Mouse (Mus musculus): ENCODE results near the gene Tnf.
A peak's percentile ranks its signal among the peaks of the same experiment; 100 is the strongest.
"Not testable (repeated sequence)": the region's sequence is repeated elsewhere in the genome, so short reads cannot be mapped to it uniquely, and the experiment has no call there.

Gene Tnf

GRCm38 (mm10) chr17:35234090-35234489 lies 32.3 kb upstream of the Tnf start:
- DNase-seq (ENCODE audit: extremely low spot score), result not testable (repeated sequence)

DNA sequence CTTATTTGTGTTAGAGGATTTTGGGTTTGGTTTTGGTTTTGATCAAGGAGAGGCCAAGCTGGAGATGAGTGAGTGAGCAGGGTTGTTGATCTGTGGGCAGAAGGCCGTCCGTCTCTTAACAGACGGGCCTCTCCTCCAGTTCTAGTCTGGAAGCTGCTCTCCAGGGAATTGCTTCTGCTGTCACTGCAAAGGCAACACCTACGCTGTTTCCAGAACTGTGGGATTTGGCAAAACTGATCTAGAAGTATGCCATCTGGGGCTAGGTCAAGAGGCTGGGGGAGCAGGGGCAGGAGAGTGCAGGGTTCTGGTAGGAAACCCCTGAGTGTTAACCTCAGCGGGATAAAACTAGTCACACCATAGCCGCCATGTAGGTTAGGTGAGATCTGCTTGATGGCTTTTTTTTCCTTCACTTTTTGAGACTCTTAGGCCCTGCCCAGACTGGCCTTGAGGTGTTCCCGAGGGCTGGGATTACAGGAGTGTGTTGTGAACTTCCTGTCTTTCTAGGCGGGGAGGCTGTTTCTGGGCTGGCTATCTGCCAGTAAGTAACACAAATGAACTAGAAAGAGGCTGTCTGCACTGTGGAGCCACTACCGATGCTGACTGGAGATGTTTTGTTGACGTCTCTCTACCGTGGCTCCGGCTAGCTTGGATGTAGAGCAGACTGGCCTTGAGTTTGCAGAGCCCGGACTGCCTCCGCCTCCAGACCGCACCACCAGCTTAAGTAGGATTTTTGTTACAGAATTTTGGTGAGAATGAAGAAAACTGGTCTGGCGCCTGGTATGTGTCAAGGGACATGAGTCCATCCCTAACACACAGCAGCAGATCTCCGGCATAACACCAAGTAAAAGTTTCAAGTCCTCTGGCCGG lies 31.5 kb upstream of the Tnf start, which contains the start of gene Atp6v1g2:
Gene Atp6v1g2 (plus strand): TSS at position 547 of the 867 bp plus-strand sequence.
- DNase-seq (ENCODE audit: extremely low spot score), result no peak

DNA sequence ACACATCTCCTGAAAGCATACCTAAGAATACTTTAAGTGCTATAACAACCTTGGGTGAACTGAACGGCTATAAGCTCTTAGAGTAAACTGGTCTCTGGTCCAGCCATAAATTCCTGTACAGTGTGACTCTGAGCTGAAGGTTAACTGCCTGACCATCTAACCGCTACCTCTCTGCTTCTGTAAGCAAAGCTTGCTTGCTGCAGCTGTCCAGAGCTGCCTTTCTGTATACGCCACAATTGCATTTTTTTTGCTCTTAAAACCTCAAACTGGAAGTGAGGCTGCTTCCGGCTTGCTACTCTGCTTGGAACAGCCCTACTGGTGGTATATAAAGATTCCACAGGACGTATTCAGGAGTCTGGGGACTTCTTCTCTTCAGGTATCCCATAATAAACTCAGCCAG lies 30.9 kb upstream of the Tnf start:
- DNase-seq (ENCODE audit: extremely low spot score), result no peak

DNA sequence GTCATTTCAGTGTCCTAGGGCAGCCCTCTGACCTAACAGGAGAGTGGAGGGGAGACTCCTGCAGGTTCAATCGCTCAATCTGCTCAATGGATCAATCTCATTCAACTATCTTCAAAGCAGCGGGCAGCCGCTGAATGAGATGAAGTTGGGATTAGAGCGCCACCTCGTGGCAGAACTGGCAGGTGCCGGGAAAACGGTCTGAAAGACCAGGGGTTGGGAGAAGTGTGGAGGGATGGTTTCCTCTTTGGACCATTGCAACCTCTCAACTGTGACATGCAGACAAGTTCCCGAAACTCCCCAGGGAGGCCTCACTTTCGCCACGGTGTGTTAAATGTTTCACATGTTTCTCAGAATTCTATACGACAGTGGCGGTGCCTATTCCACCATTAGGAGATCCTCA lies 30.2 kb upstream of the Tnf start:
- peak; percentile 83 for DNase-seq (ENCODE audit: extremely low spot score)

DNA sequence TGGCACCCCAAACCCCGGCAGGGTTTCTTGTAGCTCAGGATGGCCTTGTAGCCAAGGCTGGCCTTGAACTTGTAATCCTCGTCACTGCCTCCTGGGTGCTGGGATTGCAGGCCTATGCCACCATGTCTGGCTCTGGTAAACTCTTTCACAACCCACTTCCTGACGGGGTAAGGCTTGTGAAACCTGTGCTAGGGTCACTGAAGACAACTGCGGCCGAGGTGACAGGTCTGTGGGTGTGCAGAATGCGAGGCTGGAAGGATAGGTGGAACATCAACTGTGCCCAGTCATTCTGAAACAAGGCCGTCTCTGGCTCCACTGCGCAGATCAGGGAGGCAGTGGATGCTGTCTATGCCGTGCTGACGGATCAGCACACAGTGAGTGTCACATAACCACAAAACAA lies 29.2 kb upstream of the Tnf start:
- no peak for DNase-seq (ENCODE audit: extremely low spot score)

- no peak for DNase-seq (ENCODE audit: extremely low spot score)
Observed at GRCm38 (mm10) chr17:35226561-35227046, 24.8 kb upstream of the Tnf start.

DNA sequence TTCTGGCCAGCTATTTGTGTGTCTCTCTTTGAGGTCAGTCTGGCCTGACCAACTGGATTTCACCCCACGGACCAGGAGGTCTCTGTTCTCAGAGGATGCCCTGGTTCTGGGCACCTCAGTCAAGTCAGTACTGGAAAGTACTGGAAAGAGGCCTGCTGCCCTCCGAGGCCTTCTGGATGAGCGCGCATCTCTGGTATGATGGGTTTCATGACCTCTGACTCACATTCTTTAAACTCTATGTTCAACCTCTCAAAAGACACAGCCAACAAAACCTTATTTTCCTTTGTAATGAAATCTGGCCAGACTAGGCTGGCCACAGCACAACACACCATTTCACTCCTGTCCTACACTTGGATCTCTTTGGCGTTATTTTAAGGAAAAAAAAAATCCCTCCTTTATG lies 23.6 kb upstream of the Tnf start:
- DNase-seq (ENCODE audit: extremely low spot score), result no peak

DNA sequence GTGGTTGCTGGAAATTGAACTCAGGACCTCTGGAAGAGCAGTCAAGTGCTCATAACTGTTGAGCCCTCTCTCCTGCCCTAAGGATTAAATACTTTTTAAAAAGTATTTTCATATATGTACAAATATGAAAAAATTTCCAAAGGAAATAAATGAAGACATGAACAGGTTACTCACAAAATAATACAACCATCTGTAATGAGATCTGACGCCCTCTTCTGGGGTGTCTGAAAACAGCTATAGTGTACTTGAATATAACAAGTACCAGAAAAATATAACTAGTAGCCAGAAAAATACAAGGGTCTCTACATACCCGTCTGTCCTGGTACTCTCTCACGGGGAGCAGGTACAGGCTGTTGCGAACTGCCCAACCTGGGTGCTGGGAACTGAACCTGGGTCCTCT lies 22.8 kb upstream of the Tnf start:
- no peak for DNase-seq (ENCODE audit: extremely low spot score)

GRCm38 (mm10) chr17:35222299-35222698 lies 20.5 kb upstream of the Tnf start:
- no peak for DNase-seq (ENCODE audit: extremely low spot score)

- DNase-seq (ENCODE audit: extremely low spot score), result no peak
Observed at GRCm38 (mm10) chr17:35220156-35220952, 18.5 kb upstream of the Tnf start, which contains the start of gene Gm16181. TSS of gene Gm16181 (plus strand) at chr17:35220834.

- no peak for DNase-seq (ENCODE audit: extremely low spot score)
Observed at GRCm38 (mm10) chr17:35219601-35220041, 17.8 kb upstream of the Tnf start.

GRCm38 (mm10) chr17:35218516-35219193 lies 16.8 kb upstream of the Tnf start:
- DNase-seq (ENCODE audit: extremely low spot score), result no peak

DNA sequence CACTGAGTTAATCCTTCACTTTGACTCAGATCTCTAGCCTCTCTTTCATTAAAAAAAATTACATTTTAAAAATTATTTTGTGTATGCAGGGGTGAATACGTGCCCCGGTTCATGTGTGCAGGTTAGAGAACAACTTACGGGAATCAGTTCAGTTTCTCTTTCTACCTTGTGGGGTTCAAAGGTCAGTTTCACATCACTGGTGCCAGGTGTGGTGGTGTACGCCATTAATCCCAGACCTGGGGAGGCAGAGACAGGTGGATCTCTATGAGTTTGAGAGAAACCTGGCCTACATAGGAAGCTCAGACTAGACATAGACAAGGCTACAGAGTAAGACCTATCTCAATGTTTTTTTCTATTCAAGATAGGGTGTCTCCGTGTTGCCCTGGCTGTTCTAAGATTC lies 11.3 kb upstream of the Tnf start:
- no peak for DNase-seq (ENCODE audit: extremely low spot score)

GRCm38 (mm10) chr17:35210593-35210992 lies 8.8 kb upstream of the Tnf start:
- DNase-seq (ENCODE audit: extremely low spot score), result no peak

DNA sequence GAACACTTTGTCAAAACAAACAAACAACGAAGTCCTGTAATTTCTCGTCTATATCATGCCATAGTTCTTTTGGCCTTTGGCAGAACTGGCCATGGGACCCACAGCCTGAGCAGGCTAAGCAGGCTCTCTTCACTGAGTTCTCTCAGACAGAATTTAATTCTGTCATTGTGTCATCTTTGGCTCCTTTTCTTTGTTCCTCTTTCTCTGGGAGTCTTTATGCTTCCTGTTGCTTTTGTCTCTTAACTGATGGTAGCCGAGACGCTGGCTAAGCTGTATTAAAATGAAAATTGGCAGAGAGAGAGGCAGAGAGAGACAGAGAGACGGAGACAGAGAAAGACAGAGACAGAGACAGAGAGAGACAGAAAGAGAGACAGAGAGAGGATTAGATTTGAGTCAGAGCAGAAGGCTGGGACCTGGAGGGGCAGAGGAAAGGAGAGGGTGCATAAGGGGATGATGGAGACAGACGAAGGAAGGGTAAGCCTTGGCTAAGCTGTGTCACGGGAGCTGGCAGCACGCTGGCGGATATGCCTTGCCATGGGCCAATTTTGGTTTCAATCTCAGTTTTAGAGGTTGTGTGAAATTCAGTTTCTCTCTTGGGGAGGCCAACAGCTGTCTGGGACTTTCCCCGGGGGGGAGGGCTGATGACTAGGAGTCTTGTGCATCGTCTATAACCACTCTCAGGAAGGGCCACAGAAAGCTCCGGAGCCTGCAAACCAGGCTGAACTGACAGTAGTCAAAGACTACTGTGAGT lies 8.2 kb upstream of the Tnf start:
- no peak for DNase-seq (ENCODE audit: extremely low spot score)

DNA sequence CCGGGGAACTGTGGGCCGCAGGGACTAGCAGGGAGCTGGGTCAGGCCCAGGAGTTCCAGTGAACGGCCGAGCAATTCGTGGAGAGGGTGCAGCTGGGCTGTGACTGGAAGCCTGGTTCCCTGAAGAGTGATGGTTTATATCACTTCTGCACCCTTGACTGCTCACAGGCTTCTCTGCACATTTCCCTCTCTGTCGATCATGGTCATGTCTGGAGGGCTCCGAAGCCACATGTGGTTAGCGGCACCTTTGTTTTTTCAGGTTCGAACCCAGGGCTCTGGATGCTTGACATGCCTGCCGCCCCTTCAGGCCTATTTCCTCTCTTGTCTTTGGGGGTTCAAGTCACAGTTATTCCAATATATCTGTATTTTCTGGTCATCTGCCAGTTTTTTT lies 3.6 kb upstream of the Tnf start:
- no peak for DNase-seq (ENCODE audit: extremely low spot score)

GRCm38 (mm10) chr17:35204494-35205379 lies 2.9 kb upstream of the Tnf start, which contains the start of gene Lta:
TSS of gene Lta (minus strand) at chr17:35205351.
- DNase-seq (ENCODE audit: extremely low spot score), result no peak

DNA sequence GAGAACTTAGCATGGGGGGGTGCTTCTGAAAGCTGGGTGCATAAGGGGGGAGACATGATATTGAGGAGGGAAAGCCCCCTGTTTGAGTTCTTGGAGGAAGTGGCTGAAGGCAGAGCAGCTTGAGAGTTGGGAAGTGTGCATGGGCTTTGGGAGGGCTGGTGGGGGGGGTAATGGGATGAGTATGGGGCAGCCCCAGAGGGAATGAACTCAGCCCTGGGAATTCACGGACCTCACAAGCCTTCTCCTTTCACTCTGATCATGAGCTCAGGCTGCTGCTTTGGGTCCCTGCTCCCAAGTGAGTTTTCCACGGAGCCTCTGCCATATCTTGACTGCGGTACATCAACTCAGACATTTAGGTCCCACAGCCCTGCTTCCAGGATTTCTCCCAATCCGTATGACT lies 635 bp upstream of the Tnf start:
- no peak for DNase-seq (ENCODE audit: extremely low spot score)

- no peak for DNase-seq (ENCODE audit: extremely low spot score)
Observed at GRCm38 (mm10) chr17:35201128-35201527, 679 bp downstream of the Tnf start.

- DNase-seq (ENCODE audit: extremely low spot score), result no peak
Observed at GRCm38 (mm10) chr17:35200398-35200797, 1.4 kb downstream of the Tnf start.

Data from embryo, embryonic 9.5 days (tissue).